Mouse (Mus musculus) liver, embryonic 11.5 days (tissue): ENCODE results near the gene Uqcr11. TPM values are rescaled to one million over a fixed set of nuclear protein-coding genes. Genes with fewer than 3 reads are reported as not detected.

Experiments
- ATAC-seq: fragments of 200-750 bp; cut with Nextera tagmentation; replicated peaks from 2 replicates; pipeline ENCODE4 v1.8.0; 2017; ENCODE audit warnings: moderate number of reproducible peaks, mild to moderate bottlenecking, moderate TSS enrichment, moderate library complexity; ENCODE audit not compliant: low FRiP score
- DNase-seq: peaks from one replicate; pipeline ENCODE4 v3.0.0-alpha.2; 2017; ENCODE audit warnings: low spot score
- H3K27ac ChIP-seq: fragments of 300-500 bp; sonication (generic); 2 replicates; pipeline ENCODE4 v1.5.1; 2014; ENCODE audit warnings: mild to moderate bottlenecking, low read depth, low read length, control low read depth
- H3K27me3 ChIP-seq: fragments of 300-500 bp; sonication (generic); replicated peaks from 2 replicates; pipeline ENCODE4 v1.6.1; 2014; ENCODE audit warnings: low read length, mixed read lengths; ENCODE audit not compliant: control insufficient read depth, insufficient read depth
- H3K36me3 ChIP-seq: fragments of 300-500 bp; sonication (generic); 2 replicates; pipeline ENCODE4 v1.6.1; 2014; ENCODE audit warnings: mild to moderate bottlenecking, low read length, moderate library complexity, mixed read lengths; ENCODE audit not compliant: control insufficient read depth, insufficient read depth
- H3K4me1 ChIP-seq: fragments of 300-500 bp; sonication (generic); replicated peaks from 2 replicates; pipeline ENCODE4 v1.6.1; 2014; ENCODE audit warnings: low read length, mixed read lengths; ENCODE audit not compliant: control insufficient read depth, insufficient read depth
- H3K4me2 ChIP-seq: fragments of 300-500 bp; sonication (generic); 2 replicates; pipeline ENCODE4 v1.6.1; 2014; ENCODE audit warnings: mild to moderate bottlenecking, control low read depth, moderate library complexity
- H3K4me3 ChIP-seq: fragments of 300-500 bp; sonication (generic); 2 replicates; pipeline ENCODE4 v1.5.1; 2014; ENCODE audit warnings: low read depth, low read length, control low read depth
- H3K9ac ChIP-seq: fragments of 300-500 bp; sonication (generic); 2 replicates; pipeline ENCODE4 v1.6.1; 2014; ENCODE audit warnings: low read depth, low read length, control low read depth
- H3K9me3 ChIP-seq: fragments of 300-500 bp; sonication (generic); 2 replicates; pipeline ENCODE4 v1.6.1; 2016; ENCODE audit warnings: low read length, inconsistent platforms, mixed read lengths; ENCODE audit not compliant: control insufficient read depth
- WGBS: fragments of 180-500 bp; shearing (Covaris S2); extraction: QIAGEN DNeasy Blood & Tissue Kit; methylation state at CpG from one replicate; pipeline ENCODE4 v1.1.7; 2014; 5-methylcytosine and 5-hydroxymethylcytosine counted together
- polyA plus RNA-seq: library from polyadenylated mRNA; unstranded; fragments of >200 nt; fragmentation: Nextera tagmentation; extraction: Ambion mirVana; gene quantifications from 2 replicates; pipeline ENCODE4 v1.2.1, GENCODE M21; 2014

Gene Uqcr11
- polyA plus RNA-seq, 1 experiment from 2014 or later = 866 TPM

- no peak for DNase-seq
- H3K36me3 ChIP-seq = no peaks in the 10 kb centered on the region
- no peak overlapping the region for H3K4me2 ChIP-seq
- ATAC-seq = no peak
- peaks cover 6% of the 10 kb centered on the region for H3K27me3 ChIP-seq
- H3K9me3 ChIP-seq = no peaks in the 10 kb centered on the region
- peaks cover 25% of the 10 kb centered on the region for H3K4me1 ChIP-seq
- 72% methylated on average over 8 of the region's 8 CpGs for WGBS
- H3K9ac ChIP-seq = no peak overlapping the region
- H3K27ac ChIP-seq = 0 out of 2 replicates have a peak overlapping the region, but pooled peaks have one; percentile 13
- H3K4me3 ChIP-seq = no peak overlapping the region
Measured at GRCm38 (mm10) chr10:80443575-80444278, 37.1 kb upstream of the Uqcr11 start.

- Histone ChIP-seq H3K9me3 (no peaks in the 10 kb centered on the region), H3K36me3 (no peaks in the 10 kb centered on the region), H3K9ac (no peak overlapping the region), H3K4me1 (peaks cover 20% of the 10 kb centered on the region), H3K27me3 (peaks cover 6% of the 10 kb centered on the region), H3K27ac (no peak overlapping the region), H3K4me3 (no peak overlapping the region), H3K4me2 (no peak overlapping the region)
- WGBS = 48% methylated on average over 2 of the region's 2 CpGs
- ATAC-seq = no peak
- DNase-seq = no peak
Measured at GRCm38 (mm10) chr10:80442989-80443388, 36.4 kb upstream of the Uqcr11 start.

- Histone ChIP-seq H3K9me3 (no peaks in the 10 kb centered on the region), H3K9ac (no peak overlapping the region)
- ATAC-seq = no peak
Measured at GRCm38 (mm10) chr10:80441598-80441997, 35.0 kb upstream of the Uqcr11 start.

GRCm38 (mm10) chr10:80440031-80440430 is 33.4 kb upstream of the Uqcr11 start:
- H3K4me2 ChIP-seq = no peak overlapping the region
- H3K9ac ChIP-seq = no peak overlapping the region
- H3K4me1 ChIP-seq = peaks cover 22% of the 10 kb centered on the region
- no peaks in the 10 kb centered on the region for H3K36me3 ChIP-seq
- no peak overlapping the region for H3K4me3 ChIP-seq
- DNase-seq (no peak), ATAC-seq (no peak)
- H3K27ac ChIP-seq = no peak overlapping the region
- no peaks in the 10 kb centered on the region for H3K9me3 ChIP-seq
- peaks cover 3% of the 10 kb centered on the region; the same call in 1 of the 2 replicates for H3K27me3 ChIP-seq

More at GRCm38 (mm10) chr10:80441598-80441997, 35.0 kb upstream of the Uqcr11 start:
- no peak overlapping the region for H3K27ac ChIP-seq
- WGBS = 54% methylated on average over 8 of the region's 8 CpGs
- H3K27me3 ChIP-seq = peaks cover 6% of the 10 kb centered on the region
- no peak overlapping the region for H3K4me3 ChIP-seq
- no peak overlapping the region for H3K4me2 ChIP-seq
- no peaks in the 10 kb centered on the region for H3K36me3 ChIP-seq
- peaks cover 19% of the 10 kb centered on the region for H3K4me1 ChIP-seq
- no peak for DNase-seq

- H3K4me1 ChIP-seq = peaks cover 20% of the 10 kb centered on the region
- 60% methylated on average over 4 of the region's 4 CpGs for WGBS
- no peak overlapping the region for H3K4me2 ChIP-seq
- no peaks in the 10 kb centered on the region for H3K9me3 ChIP-seq
- no peak overlapping the region for H3K9ac ChIP-seq
- H3K27me3 ChIP-seq = no peaks in the 10 kb centered on the region; the same call in 1 of the 2 replicates
- H3K36me3 ChIP-seq = no peaks in the 10 kb centered on the region
- ATAC-seq (no peak), DNase-seq (no peak)
- no peak overlapping the region for H3K27ac ChIP-seq
- H3K4me3 ChIP-seq = no peak overlapping the region
Measured at GRCm38 (mm10) chr10:80437973-80438372, 31.3 kb upstream of the Uqcr11 start.

GRCm38 (mm10) chr10:80436276-80436675 is 29.6 kb upstream of the Uqcr11 start:
- Histone ChIP-seq H3K9me3 (no peaks in the 10 kb centered on the region), H3K36me3 (no peaks in the 10 kb centered on the region), H3K9ac (peak overlapping the region; percentile 57; the same call in 1 of the 2 replicates), H3K27me3 (no peaks in the 10 kb centered on the region), H3K4me2 (peak overlapping the region; percentile 42), H3K4me3 (0 out of 2 replicates have a peak overlapping the region, but pooled peaks have one; percentile 1), H3K27ac (peak overlapping the region; percentile 28; the same call in 1 of the 2 replicates), H3K4me1 (peaks cover 30% of the 10 kb centered on the region)
- WGBS = 19% methylated on average over 9 of the region's 9 CpGs
- DNase-seq (no peak), ATAC-seq (no peak)

GRCm38 (mm10) chr10:80435764-80436163 is 29.1 kb upstream of the Uqcr11 start:
- Histone ChIP-seq H3K9ac (peak overlapping the region; percentile 57), H3K27ac (peak overlapping the region; percentile 28; the same call in 1 of the 2 replicates), H3K4me3 (0 out of 2 replicates have a peak overlapping the region, but pooled peaks have one; percentile 1), H3K27me3 (no peaks in the 10 kb centered on the region), H3K9me3 (no peaks in the 10 kb centered on the region), H3K4me2 (peak overlapping the region; percentile 42), H3K36me3 (peaks cover 3% of the 10 kb centered on the region; the same call in 1 of the 2 replicates), H3K4me1 (peaks cover 34% of the 10 kb centered on the region)
- DNase-seq (no peak), ATAC-seq (peak; percentile 16; the same call in 1 of the 2 replicates)
- WGBS = 43% methylated on average over 7 of the region's 7 CpGs

- Histone ChIP-seq H3K9ac (peak overlapping the region; percentile 46), H3K4me1 (peaks cover 34% of the 10 kb centered on the region), H3K9me3 (no peaks in the 10 kb centered on the region), H3K27ac (peak overlapping the region; percentile 50), H3K36me3 (peaks cover 11% of the 10 kb centered on the region), H3K4me2 (peak overlapping the region; percentile 94), H3K4me3 (peak overlapping the region; percentile 100), H3K27me3 (no peaks in the 10 kb centered on the region)
- no peak for DNase-seq
- 71% methylated on average over 3 of the region's 3 CpGs for WGBS
- no peak for ATAC-seq
Measured at GRCm38 (mm10) chr10:80434823-80435222, 28.2 kb upstream of the Uqcr11 start.

GRCm38 (mm10) chr10:80434233-80434592 is 27.6 kb upstream of the Uqcr11 start:
- H3K9ac ChIP-seq = peak overlapping the region; percentile 46; the same call in 1 of the 2 replicates
- H3K27me3 ChIP-seq = no peaks in the 10 kb centered on the region
- 11% methylated on average over 8 of the region's 8 CpGs for WGBS
- H3K36me3 ChIP-seq = peaks cover 17% of the 10 kb centered on the region
- ATAC-seq (no peak), DNase-seq (no peak)
- H3K27ac ChIP-seq = peak overlapping the region; percentile 50
- peak overlapping the region; percentile 94 for H3K4me2 ChIP-seq
- H3K4me1 ChIP-seq = peaks cover 34% of the 10 kb centered on the region
- peak overlapping the region; percentile 100 for H3K4me3 ChIP-seq
- no peaks in the 10 kb centered on the region for H3K9me3 ChIP-seq
